Mouse (Mus musculus): ENCODE results near the gene Prkag3.
A peak's percentile ranks its signal among the peaks of the same experiment; 100 is the strongest.

DNA sequence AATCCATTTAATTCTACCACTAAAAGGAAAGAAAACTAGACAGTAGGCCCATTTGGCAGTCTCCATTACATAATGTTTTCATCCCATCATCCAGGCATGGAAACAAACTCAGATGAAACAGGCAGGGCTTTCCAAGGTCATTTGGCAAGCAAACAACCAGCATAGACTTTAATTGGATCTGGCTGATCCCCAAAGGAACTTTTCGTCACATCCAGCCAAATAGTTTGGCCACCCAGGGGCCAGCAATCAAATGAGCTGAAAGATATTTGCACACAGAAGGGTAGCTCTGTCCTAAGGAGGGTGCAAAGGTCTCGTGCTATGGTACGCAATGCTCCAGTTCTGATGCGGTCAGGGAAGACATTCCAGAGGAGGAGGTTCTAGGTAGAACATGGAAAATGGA lies 1.7 kb upstream of the Prkag3 start:
- TF ChIP-seq POLR2A (IDR thresholded peaks at IDR 0.05; ENCODE audit: low read depth, low read length), result no peak
- TF ChIP-seq CTCF (conservative IDR thresholded peaks at IDR 0.05; ENCODE audit: insufficient read depth, insufficient read length, low read depth, low read length), result 0 out of 2 replicates have a peak, but pooled peaks have one; percentile 4
